Mouse (Mus musculus) ES-E14 (cell line): ENCODE measurements around the gene Slc6a9.

Experiments
- CHD2 ChIP-seq: IDR thresholded peaks from 2 replicates; pipeline ENCODE4 v1.6.1; 2014; ENCODE audit warnings: mild to moderate bottlenecking, low read depth, low read length, inconsistent platforms
- MAFK ChIP-seq: IDR thresholded peaks from 2 replicates; pipeline ENCODE4 v1.6.1; 2014; ENCODE audit warnings: mild to moderate bottlenecking, low read depth, low read length, inconsistent platforms; ENCODE audit not compliant: insufficient read depth
- ZC3H11A ChIP-seq: IDR thresholded peaks from 2 replicates; pipeline ENCODE4 v1.6.1; 2012; ENCODE audit warnings: low read depth, mild to moderate bottlenecking, inconsistent platforms, low read length, borderline replicate concordance

DNA sequence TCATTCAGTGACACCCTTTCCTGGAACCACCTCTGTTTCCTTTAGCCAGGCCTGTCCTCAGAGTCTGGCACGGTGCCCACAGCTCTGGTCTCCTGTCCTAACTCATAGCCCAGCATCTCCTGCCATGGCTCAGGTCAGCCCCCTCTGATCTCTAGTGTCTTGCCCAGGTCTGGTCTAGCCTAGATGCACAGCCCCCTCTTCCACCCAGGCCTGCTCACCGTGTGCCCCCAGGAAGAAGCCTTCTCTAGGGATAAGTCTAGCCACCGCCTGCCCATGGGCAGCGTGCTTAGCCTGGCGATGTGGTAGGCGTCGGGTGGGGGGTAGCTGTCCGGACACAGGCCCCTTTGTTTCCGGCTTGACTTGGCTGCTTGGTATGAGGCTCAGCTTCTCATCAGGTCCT is 20.8 kb downstream of the Slc6a9 start:
- TF ChIP-seq CHD2 (no peak), MAFK (no peak), ZC3H11A (no peak)
